Mouse (Mus musculus): Measurements from ENCODE around the gene Wapl. TPM values are rescaled to one million over a fixed set of nuclear protein-coding genes. Genes with fewer than 3 reads are reported as not detected.

Gene Wapl
- polyA plus RNA-seq, 1 experiment from 2014 or later, result 10.4 TPM

DNA sequence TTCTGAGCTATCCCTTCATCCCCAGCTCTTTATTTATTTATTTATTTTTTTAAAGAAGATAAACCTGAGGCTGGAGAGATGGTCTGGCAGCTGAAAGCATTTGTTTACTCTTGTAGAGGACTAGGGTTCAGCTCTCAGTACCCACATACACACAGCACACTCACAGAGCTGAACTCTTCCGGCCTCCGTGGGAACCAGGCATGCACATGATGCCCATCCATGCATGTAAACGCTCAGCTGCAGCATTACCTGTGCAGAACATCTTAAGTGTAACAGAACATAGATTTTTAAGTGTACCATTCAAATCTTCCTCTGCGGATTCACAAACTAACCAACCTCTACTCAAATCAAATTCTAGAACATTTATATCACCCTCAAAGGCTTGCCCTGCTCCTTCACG is 92.5 kb downstream of the Wapl start:
- Histone ChIP-seq H3K27me3 (replicated peaks; ENCODE audit: control insufficient read depth, insufficient read depth, low read length) (0 out of 2 replicates have a peak, but pooled peaks cover 4% of the 10 kb centered on the region), H3K9ac (ENCODE audit: low read depth, low read length) (no peak overlapping the region), H3K4me1 (ENCODE audit: control insufficient read depth, insufficient read depth, low read depth, low read length) (peaks cover 2% of the 10 kb centered on the region; the same call in 1 of the 2 replicates), H3K4me2 (ENCODE audit: low read length) (no peak overlapping the region), H3K27ac (ENCODE audit: low read depth, low read length) (no peak overlapping the region), H3K36me3 (ENCODE audit: control insufficient read depth, insufficient read depth, low read length) (no peaks in the 10 kb centered on the region), H3K4me3 (ENCODE audit: low read length) (no peak overlapping the region), H3K9me3 (ENCODE audit: control insufficient read depth, low read length) (no peaks in the 10 kb centered on the region)
- 90% methylated on average over 5 of the region's 5 CpGs for WGBS
- no peak for ATAC-seq

DNA sequence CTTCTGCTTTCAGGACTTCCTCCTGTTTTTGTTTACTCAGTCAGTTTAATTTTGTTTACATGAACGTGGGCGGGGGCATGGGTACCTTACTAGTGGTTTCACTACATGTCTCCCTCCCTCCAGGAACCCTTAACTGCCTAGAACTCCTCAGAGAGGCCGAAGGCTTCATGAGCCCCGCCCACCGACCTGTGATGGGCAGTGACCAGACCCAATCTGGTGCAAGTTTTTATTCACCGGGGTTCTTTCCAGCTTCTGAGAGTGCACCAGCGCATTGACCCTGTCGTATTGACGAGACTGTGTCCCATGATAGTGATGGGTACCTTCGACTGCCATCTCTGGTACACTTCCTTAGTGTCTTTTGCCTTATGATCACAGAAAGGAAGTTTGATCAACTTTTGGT is 94.6 kb downstream of the Wapl start:
- H3K4me3 ChIP-seq (ENCODE audit: low read length), result peak overlapping the region; percentile 52
- H3K36me3 ChIP-seq (ENCODE audit: control insufficient read depth, insufficient read depth, low read length), result no peaks in the 10 kb centered on the region
- 2% methylated on average over 10 of the region's 10 CpGs for WGBS
- peak overlapping the region; percentile 96 for H3K4me2 ChIP-seq (ENCODE audit: low read length)
- no peaks in the 10 kb centered on the region for H3K9me3 ChIP-seq (ENCODE audit: control insufficient read depth, low read length)
- peak; percentile 63 for ATAC-seq
- peaks cover 2% of the 10 kb centered on the region; the same call in 1 of the 2 replicates for H3K4me1 ChIP-seq (ENCODE audit: control insufficient read depth, insufficient read depth, low read depth, low read length)
- no peak overlapping the region for H3K27ac ChIP-seq (ENCODE audit: low read depth, low read length)
- no peak overlapping the region for H3K9ac ChIP-seq (ENCODE audit: low read depth, low read length)
- 0 out of 2 replicates have a peak, but pooled peaks cover 4% of the 10 kb centered on the region for H3K27me3 ChIP-seq (replicated peaks; ENCODE audit: control insufficient read depth, insufficient read depth, low read length)

DNA sequence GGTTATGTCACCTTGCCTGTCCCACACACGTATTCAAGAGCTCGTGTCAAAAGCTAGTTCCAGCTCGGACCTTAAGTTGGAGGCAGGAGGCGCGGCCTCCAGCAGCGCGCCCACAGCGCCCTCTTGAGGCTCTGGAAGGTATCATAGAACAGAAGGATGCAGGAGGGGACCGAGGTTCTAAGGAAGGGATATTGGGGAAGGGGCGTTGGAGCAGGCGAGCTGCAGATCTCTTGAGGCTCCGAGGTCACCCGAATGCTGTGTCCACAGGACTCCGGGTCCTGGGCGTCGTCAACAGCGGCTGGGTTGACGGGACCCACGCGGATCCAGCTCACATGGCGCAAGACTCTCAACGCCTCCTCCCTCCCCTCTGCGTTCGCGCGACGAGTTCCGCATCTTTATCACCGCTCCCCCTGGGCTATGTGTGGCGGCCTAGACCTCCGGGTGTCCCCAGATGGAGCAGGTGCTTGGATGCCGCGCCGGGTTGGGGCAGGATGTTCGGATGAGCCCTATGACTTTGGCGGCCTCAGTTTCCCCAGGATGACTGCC is 95.4 kb downstream of the Wapl start:
- Histone ChIP-seq H3K4me1 (ENCODE audit: control insufficient read depth, insufficient read depth, low read depth, low read length) (peaks cover 2% of the 10 kb centered on the region; the same call in 1 of the 2 replicates), H3K27ac (ENCODE audit: low read depth, low read length) (no peak overlapping the region), H3K36me3 (ENCODE audit: control insufficient read depth, insufficient read depth, low read length) (no peaks in the 10 kb centered on the region), H3K4me3 (ENCODE audit: low read length) (peak overlapping the region; percentile 52), H3K9me3 (ENCODE audit: control insufficient read depth, low read length) (no peaks in the 10 kb centered on the region), H3K27me3 (replicated peaks; ENCODE audit: control insufficient read depth, insufficient read depth, low read length) (0 out of 2 replicates have a peak, but pooled peaks cover 4% of the 10 kb centered on the region), H3K9ac (ENCODE audit: low read depth, low read length) (peak overlapping the region; percentile 74), H3K4me2 (ENCODE audit: low read length) (peak overlapping the region; percentile 96)
- under 1% methylated on average over 36 of the region's 36 CpGs for WGBS
- peak; percentile 76 for ATAC-seq

DNA sequence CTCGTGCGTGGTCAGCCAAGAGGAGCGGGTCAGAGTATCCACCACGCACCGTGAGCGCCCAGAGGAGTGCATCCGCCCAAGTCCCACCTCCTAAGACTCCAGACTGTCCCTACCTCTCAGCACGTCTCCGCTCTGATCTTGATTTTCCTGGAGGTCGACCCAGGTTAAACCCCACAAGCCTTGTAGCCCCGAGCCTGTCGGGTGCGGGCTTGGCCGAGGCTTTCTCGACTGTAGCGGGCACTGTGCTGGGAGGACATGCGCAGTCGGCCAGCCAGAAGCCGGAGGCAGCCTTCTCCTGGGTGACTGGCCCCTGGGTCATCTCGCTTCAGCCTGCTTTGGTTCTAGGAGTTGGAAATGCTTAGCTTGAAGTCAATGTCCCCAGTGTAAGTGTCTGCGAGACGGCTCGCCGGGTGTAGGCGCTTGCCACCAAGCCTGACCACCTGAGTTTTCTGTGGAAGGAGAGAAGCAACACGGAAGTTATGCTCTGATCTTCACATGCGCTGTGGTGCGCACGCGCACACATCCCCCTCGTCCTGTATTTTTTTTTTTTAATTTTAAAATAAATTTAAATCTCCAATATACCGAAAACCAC is 95.9 kb downstream of the Wapl start:
- Histone ChIP-seq H3K4me1 (ENCODE audit: control insufficient read depth, insufficient read depth, low read depth, low read length) (peaks cover 2% of the 10 kb centered on the region; the same call in 1 of the 2 replicates), H3K4me2 (ENCODE audit: low read length) (peak overlapping the region; percentile 96), H3K4me3 (ENCODE audit: low read length) (peak overlapping the region; percentile 52), H3K27ac (ENCODE audit: low read depth, low read length) (no peak overlapping the region), H3K27me3 (replicated peaks; ENCODE audit: control insufficient read depth, insufficient read depth, low read length) (0 out of 2 replicates have a peak, but pooled peaks cover 4% of the 10 kb centered on the region), H3K9ac (ENCODE audit: low read depth, low read length) (peak overlapping the region; percentile 74), H3K9me3 (ENCODE audit: control insufficient read depth, low read length) (no peaks in the 10 kb centered on the region), H3K36me3 (ENCODE audit: control insufficient read depth, insufficient read depth, low read length) (no peaks in the 10 kb centered on the region)
- WGBS, result 17% methylated on average over 32 of the region's 32 CpGs
- peak; percentile 73 for ATAC-seq

DNA sequence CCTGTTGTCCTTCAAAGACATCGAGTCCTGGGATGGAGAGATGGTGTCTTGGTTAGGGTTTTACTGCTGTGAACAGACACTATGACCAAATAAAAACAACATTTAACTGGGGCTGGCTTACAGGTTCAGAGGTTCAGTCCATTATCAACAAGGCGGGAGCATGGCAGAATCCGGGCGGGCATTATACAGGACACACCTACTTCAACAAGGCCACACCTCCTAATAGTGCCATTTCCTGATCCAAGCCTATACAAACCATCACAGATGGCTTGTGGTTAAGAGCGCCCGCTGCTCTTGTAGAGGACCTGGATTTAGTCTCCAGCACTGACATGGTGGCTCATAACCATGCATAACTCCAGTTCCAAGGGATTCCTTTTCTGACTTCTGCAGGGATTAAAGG is 96.7 kb downstream of the Wapl start:
- Histone ChIP-seq H3K9ac (ENCODE audit: low read depth, low read length) (no peak overlapping the region), H3K27me3 (replicated peaks; ENCODE audit: control insufficient read depth, insufficient read depth, low read length) (0 out of 2 replicates have a peak, but pooled peaks cover 4% of the 10 kb centered on the region), H3K27ac (ENCODE audit: low read depth, low read length) (no peak overlapping the region), H3K4me2 (ENCODE audit: low read length) (no peak overlapping the region), H3K9me3 (ENCODE audit: control insufficient read depth, low read length) (no peaks in the 10 kb centered on the region), H3K36me3 (ENCODE audit: control insufficient read depth, insufficient read depth, low read length) (no peaks in the 10 kb centered on the region), H3K4me1 (ENCODE audit: control insufficient read depth, insufficient read depth, low read depth, low read length) (peaks cover 2% of the 10 kb centered on the region; the same call in 1 of the 2 replicates), H3K4me3 (ENCODE audit: low read length) (no peak overlapping the region)
- no peak for ATAC-seq
- WGBS, result 88% methylated on average over 6 of the region's 6 CpGs

DNA sequence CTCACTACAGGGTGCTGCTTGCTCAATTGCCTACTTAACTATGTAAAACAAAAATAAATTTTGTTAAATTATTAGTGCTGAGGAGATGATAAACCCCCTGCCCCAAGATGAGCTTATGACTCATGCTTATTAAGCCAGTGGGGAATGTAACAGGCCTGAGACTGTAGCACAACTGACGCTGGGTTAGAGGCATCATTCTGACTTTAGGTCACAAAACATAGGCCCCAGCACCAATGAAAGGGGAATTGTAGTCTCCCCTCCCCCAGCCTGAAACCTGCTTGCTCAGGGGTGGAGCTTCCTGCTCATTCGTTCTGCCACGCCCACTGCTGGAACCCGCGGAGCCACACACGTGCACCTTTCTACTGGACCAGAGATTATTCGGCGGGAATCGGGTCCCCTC is 97.9 kb downstream of the Wapl start:
- H3K27me3 ChIP-seq (replicated peaks; ENCODE audit: control insufficient read depth, insufficient read depth, low read length), result 0 out of 2 replicates have a peak, but pooled peaks cover 4% of the 10 kb centered on the region
- H3K9ac ChIP-seq (ENCODE audit: low read depth, low read length), result no peak overlapping the region
- no peak overlapping the region for H3K27ac ChIP-seq (ENCODE audit: low read depth, low read length)
- no peak overlapping the region for H3K4me3 ChIP-seq (ENCODE audit: low read length)
- H3K4me2 ChIP-seq (ENCODE audit: low read length), result no peak overlapping the region
- ATAC-seq, result no peak
- no peaks in the 10 kb centered on the region for H3K9me3 ChIP-seq (ENCODE audit: control insufficient read depth, low read length)
- H3K36me3 ChIP-seq (ENCODE audit: control insufficient read depth, insufficient read depth, low read length), result no peaks in the 10 kb centered on the region
- H3K4me1 ChIP-seq (ENCODE audit: control insufficient read depth, insufficient read depth, low read depth, low read length), result peaks cover 2% of the 10 kb centered on the region; the same call in 1 of the 2 replicates
- 38% methylated on average over 9 of the region's 9 CpGs for WGBS

DNA sequence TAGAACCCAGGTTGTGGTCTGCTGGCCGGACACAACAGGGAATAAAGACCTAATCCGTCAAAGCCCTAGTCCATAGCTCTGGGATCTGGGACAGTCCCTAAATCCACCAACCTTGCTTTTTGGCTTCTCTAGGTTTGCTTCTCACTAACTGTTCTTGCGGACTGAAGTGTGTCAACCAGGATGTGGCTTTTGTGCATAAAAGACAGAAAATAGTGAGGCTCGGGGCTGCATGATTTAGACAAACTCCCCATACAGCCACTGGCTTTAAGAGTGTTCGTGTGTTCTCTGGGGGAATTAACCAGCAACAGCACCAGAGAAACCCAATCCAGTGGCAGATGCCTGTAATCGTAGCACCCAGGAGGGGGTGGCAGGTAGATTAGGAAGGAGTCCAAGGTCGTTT is 98.4 kb downstream of the Wapl start:
- Histone ChIP-seq H3K4me3 (ENCODE audit: low read length) (no peak overlapping the region), H3K9ac (ENCODE audit: low read depth, low read length) (no peak overlapping the region), H3K9me3 (ENCODE audit: control insufficient read depth, low read length) (no peaks in the 10 kb centered on the region), H3K27me3 (replicated peaks; ENCODE audit: control insufficient read depth, insufficient read depth, low read length) (0 out of 2 replicates have a peak, but pooled peaks cover 4% of the 10 kb centered on the region), H3K4me2 (ENCODE audit: low read length) (no peak overlapping the region), H3K4me1 (ENCODE audit: control insufficient read depth, insufficient read depth, low read depth, low read length) (peaks cover 2% of the 10 kb centered on the region; the same call in 1 of the 2 replicates), H3K36me3 (ENCODE audit: control insufficient read depth, insufficient read depth, low read length) (no peaks in the 10 kb centered on the region), H3K27ac (ENCODE audit: low read depth, low read length) (no peak overlapping the region)
- no peak for ATAC-seq
- 64% methylated on average over 7 of the region's 7 CpGs for WGBS

DNA sequence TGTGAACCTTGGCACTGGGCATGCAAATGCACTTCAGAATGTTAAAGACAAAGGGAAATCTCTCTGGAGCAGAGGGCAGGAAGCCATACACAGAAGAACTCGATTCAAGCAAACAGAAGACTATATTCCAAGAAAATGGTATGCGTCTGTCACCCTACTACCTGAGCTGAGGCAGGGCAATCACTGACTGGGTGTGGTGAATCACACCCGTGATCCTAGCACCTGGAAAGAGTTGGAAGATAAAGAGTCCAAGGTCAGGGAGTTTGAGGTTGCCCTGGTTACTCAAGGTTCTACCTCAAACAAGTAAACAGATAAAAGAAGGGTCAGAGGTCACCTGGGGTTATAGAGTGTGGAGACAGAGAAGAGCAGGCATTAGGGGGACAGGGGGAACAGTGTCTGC is 100.0 kb downstream of the Wapl start:
- ATAC-seq, result no peak
- 80% methylated on average over 3 of the region's 3 CpGs for WGBS
- Histone ChIP-seq H3K27ac (ENCODE audit: low read depth, low read length) (no peak overlapping the region), H3K9me3 (ENCODE audit: control insufficient read depth, low read length) (no peaks in the 10 kb centered on the region), H3K36me3 (ENCODE audit: control insufficient read depth, insufficient read depth, low read length) (no peaks in the 10 kb centered on the region), H3K9ac (ENCODE audit: low read depth, low read length) (no peak overlapping the region), H3K4me3 (ENCODE audit: low read length) (no peak overlapping the region), H3K27me3 (replicated peaks; ENCODE audit: control insufficient read depth, insufficient read depth, low read length) (0 out of 2 replicates have a peak, but pooled peaks cover 4% of the 10 kb centered on the region), H3K4me1 (ENCODE audit: control insufficient read depth, insufficient read depth, low read depth, low read length) (no peaks in the 10 kb centered on the region), H3K4me2 (ENCODE audit: low read length) (no peak overlapping the region)

DNA sequence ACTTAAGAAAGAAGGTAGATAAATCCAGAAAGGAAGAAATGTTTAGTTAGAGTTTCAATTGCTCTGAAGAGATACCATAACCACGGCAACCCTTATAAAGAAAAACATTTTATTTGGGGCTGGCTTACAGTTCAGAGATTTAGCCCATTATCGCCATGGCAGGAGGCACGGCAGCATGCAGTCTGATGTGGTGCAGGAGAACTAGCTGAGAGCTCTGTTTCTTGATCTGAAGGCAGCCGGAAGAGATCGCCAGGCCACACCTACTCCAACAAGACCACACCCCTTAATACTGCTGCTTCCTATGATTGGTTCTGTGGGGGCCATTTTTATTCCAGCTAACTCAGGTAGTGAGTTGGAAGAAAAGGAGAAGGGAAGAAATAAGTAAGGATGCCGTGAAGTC is 100.5 kb downstream of the Wapl start:
- H3K4me2 ChIP-seq (ENCODE audit: low read length), result no peak overlapping the region
- 87% methylated on average over 6 of the region's 6 CpGs for WGBS
- no peaks in the 10 kb centered on the region for H3K4me1 ChIP-seq (ENCODE audit: control insufficient read depth, insufficient read depth, low read depth, low read length)
- ATAC-seq, result no peak
- no peak overlapping the region for H3K9ac ChIP-seq (ENCODE audit: low read depth, low read length)
- H3K4me3 ChIP-seq (ENCODE audit: low read length), result no peak overlapping the region
- H3K36me3 ChIP-seq (ENCODE audit: control insufficient read depth, insufficient read depth, low read length), result no peaks in the 10 kb centered on the region
- no peak overlapping the region for H3K27ac ChIP-seq (ENCODE audit: low read depth, low read length)
- H3K27me3 ChIP-seq (replicated peaks; ENCODE audit: control insufficient read depth, insufficient read depth, low read length), result 0 out of 2 replicates have a peak, but pooled peaks cover 4% of the 10 kb centered on the region
- no peaks in the 10 kb centered on the region for H3K9me3 ChIP-seq (ENCODE audit: control insufficient read depth, low read length)

Data from hindbrain, embryonic 16.5 days (tissue).